Mouse (Mus musculus): Measurements from ENCODE around the gene Nfe2l3. TPM values are rescaled to one million over a fixed set of nuclear protein-coding genes. Genes with fewer than 3 reads are reported as not detected.

The Nfe2l3 gene
- polyA plus RNA-seq, 1 experiment from 2014 or later: 1.7 TPM

DNA sequence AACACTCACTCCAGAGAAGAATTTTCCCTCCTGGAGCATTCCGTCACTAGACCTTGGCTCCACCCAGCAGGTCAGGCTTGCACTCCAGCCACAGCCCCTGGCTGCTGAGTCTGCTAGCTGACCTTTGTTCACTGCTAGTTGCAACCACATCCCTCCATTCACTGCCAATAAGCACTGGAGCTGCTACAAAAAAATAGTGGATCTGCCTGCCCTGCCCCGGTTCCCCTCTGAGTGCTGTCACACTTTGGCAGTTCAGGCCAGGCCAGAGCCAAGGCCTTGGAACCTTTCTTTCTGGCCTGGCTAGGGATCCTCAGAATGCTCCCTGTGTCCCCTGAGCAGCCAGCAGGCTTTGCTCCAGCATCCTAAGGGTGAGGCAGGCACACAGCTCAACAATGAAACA is 57.3 kb downstream of the Nfe2l3 start:
- no peak overlapping the region for H3K4me3 ChIP-seq (ENCODE audit: low read length)
- no peak overlapping the region for H3K4me2 ChIP-seq (ENCODE audit: low read depth, low read length)
- ATAC-seq (ENCODE audit: low read depth): no peak
- H3K36me3 ChIP-seq (ENCODE audit: control insufficient read depth, insufficient read depth, low read length): no peaks in the 10 kb centered on the region
- H3K4me1 ChIP-seq (replicated peaks; ENCODE audit: control insufficient read depth, insufficient read depth, low read length): no peaks in the 10 kb centered on the region
- H3K27ac ChIP-seq (ENCODE audit: low read length): no peak overlapping the region
- no peaks in the 10 kb centered on the region for H3K27me3 ChIP-seq (ENCODE audit: control insufficient read depth, insufficient read depth, low read depth, low read length)
- no peaks in the 10 kb centered on the region; the same call in none of the 2 replicates for H3K9me3 ChIP-seq (ENCODE audit: control insufficient read depth, low read length)
- no peak overlapping the region for H3K9ac ChIP-seq (ENCODE audit: low read length)
- 40% methylated on average over 2 of the region's 2 CpGs for WGBS

DNA sequence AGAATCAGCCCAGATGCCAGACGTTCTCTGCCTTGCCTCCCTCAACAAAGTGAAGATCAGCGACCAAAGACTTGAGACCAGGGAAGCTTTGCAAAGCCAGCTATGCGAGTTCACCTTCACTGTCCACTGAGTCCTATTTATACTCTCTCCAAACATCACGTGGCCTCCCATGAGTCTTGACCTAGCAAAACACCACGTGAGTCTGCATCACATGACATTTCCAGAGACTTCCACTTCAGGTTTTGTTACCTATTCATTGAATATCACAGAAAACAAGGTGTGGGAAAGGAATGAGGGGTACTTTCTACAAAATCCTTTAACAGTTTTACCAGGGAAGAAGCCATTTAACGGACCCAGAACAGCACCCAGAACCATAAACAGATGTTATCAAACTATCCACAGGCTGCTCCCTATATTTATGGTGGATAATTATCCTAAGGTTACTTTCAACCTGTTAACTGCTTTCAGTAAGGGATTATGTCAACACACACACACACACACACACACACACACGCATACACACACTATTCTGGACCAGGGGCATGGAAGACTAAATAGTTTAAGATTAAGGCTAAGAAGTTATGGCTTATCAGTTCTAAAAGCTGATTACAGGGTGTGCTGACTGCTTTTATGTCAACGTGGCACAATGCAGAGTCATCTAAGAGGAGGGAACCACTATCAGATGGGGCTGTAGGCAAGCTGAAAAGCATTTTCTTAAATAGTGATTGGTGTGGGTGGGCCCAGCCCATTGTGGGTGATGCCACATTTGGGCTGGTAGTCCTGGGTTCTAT is 65.0 kb downstream of the Nfe2l3 start:
- WGBS: 59% methylated on average over 8 of the region's 8 CpGs
- Histone ChIP-seq H3K4me1 (replicated peaks; ENCODE audit: control insufficient read depth, insufficient read depth, low read length) (no peaks in the 10 kb centered on the region), H3K36me3 (ENCODE audit: control insufficient read depth, insufficient read depth, low read length) (no peaks in the 10 kb centered on the region)

DNA sequence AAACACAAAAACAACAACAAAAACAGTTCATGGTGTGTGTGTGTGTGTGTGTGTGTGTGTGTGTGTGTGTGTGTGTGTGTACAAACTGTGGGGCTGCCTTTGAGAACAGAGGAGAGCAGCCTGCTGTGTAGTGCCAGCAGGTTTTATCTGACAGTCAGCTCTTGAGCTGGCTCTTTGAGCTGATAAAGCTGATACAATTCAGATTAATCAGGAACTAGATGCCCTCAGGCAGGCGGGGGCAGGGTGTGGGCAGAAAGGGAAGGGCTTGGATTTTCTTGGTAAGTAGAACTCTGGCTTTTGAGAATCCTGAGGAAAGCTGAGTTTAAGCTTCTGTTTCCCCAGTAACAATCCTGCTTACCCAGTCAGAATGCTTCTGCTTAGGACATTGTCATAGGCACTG is 73.2 kb downstream of the Nfe2l3 start:
- Histone ChIP-seq H3K36me3 (ENCODE audit: control insufficient read depth, insufficient read depth, low read length) (no peaks in the 10 kb centered on the region), H3K4me1 (replicated peaks; ENCODE audit: control insufficient read depth, insufficient read depth, low read length) (no peaks in the 10 kb centered on the region), H3K9me3 (ENCODE audit: control insufficient read depth, low read length) (no peaks in the 10 kb centered on the region), H3K9ac (ENCODE audit: low read length) (no peak overlapping the region), H3K27me3 (ENCODE audit: control insufficient read depth, insufficient read depth, low read depth, low read length) (no peaks in the 10 kb centered on the region), H3K4me2 (ENCODE audit: low read depth, low read length) (no peak overlapping the region), H3K27ac (ENCODE audit: low read length) (no peak overlapping the region), H3K4me3 (ENCODE audit: low read length) (no peak overlapping the region)
- 22% methylated on average over 1 of the region's 1 CpGs for WGBS
- no peak for ATAC-seq (ENCODE audit: low read depth)

More for the DNA sequence above, 65.0 kb downstream of the Nfe2l3 start:
- Histone ChIP-seq H3K4me3 (ENCODE audit: low read length) (no peak overlapping the region), H3K27me3 (ENCODE audit: control insufficient read depth, insufficient read depth, low read depth, low read length) (no peaks in the 10 kb centered on the region), H3K9me3 (ENCODE audit: control insufficient read depth, low read length) (no peaks in the 10 kb centered on the region), H3K27ac (ENCODE audit: low read length) (no peak overlapping the region), H3K9ac (ENCODE audit: low read length) (no peak overlapping the region), H3K4me2 (ENCODE audit: low read depth, low read length) (no peak overlapping the region)
- no peak for ATAC-seq (ENCODE audit: low read depth)

DNA sequence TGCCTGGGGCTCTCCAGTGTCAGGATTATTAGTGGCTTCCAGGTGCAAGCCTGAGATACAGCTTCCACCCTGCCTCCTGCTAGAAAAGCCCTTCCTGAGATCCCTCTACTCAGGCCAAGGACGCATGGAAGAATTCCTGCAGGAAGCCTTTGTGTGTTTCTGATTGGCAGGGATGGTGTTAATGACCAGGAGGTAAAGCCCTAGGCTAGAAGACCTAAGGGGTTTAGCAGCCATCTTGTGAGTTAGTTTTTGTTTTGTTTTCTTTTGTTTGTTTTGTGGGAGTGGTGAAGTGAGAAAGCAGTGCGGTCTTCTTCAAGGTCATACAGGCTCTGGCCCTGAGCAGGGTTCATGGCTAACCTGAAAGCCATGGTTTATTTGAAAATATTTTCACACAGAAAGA is 75.1 kb downstream of the Nfe2l3 start:
- WGBS: 62% methylated on average over 2 of the region's 2 CpGs
- no peaks in the 10 kb centered on the region for H3K9me3 ChIP-seq (ENCODE audit: control insufficient read depth, low read length)
- ATAC-seq (ENCODE audit: low read depth): no peak
- no peaks in the 10 kb centered on the region for H3K27me3 ChIP-seq (ENCODE audit: control insufficient read depth, insufficient read depth, low read depth, low read length)
- H3K4me2 ChIP-seq (ENCODE audit: low read depth, low read length): no peak overlapping the region
- no peak overlapping the region for H3K27ac ChIP-seq (ENCODE audit: low read length)
- no peaks in the 10 kb centered on the region for H3K36me3 ChIP-seq (ENCODE audit: control insufficient read depth, insufficient read depth, low read length)
- H3K9ac ChIP-seq (ENCODE audit: low read length): no peak overlapping the region
- no peaks in the 10 kb centered on the region for H3K4me1 ChIP-seq (replicated peaks; ENCODE audit: control insufficient read depth, insufficient read depth, low read length)
- no peak overlapping the region for H3K4me3 ChIP-seq (ENCODE audit: low read length)

Other genes starting within 250 kb of the Nfe2l3 start
- 1,726 and 1,925 TPM in 2 replicates for gene Hnrnpa2b1, start 37.2 kb downstream of the Nfe2l3 start, polyA plus RNA-seq (2015; fragmentation: Nextera tagmentation; extraction: Ambion mirVana)
- 443 and 509 TPM in 2 replicates for gene Cbx3, start 37.7 kb downstream of the Nfe2l3 start, polyA plus RNA-seq (2015; fragmentation: Nextera tagmentation; extraction: Ambion mirVana)
- gene Snx10, start 91.2 kb downstream of the Nfe2l3 start, polyA plus RNA-seq (2015; fragmentation: Nextera tagmentation; extraction: Ambion mirVana): 14.1 and 14.4 TPM in 2 replicates

All from lung, embryonic 16.5 days (tissue).